Mouse (Mus musculus) G1E (cell line): ENCODE measurements around the gene Cdca3.

Source experiments
- CTCF ChIP-seq: IDR thresholded peaks from 2 replicates; pipeline ENCODE4 v1.5.1; 2012; ENCODE audit warnings: low read depth, low read length, inconsistent platforms, mixed read lengths
- GATA1 ChIP-seq: IDR thresholded peaks from 2 replicates; pipeline ENCODE4 v1.6.1; 2012; ENCODE audit warnings: borderline replicate concordance, low read length, inconsistent platforms, mixed read lengths

DNA sequence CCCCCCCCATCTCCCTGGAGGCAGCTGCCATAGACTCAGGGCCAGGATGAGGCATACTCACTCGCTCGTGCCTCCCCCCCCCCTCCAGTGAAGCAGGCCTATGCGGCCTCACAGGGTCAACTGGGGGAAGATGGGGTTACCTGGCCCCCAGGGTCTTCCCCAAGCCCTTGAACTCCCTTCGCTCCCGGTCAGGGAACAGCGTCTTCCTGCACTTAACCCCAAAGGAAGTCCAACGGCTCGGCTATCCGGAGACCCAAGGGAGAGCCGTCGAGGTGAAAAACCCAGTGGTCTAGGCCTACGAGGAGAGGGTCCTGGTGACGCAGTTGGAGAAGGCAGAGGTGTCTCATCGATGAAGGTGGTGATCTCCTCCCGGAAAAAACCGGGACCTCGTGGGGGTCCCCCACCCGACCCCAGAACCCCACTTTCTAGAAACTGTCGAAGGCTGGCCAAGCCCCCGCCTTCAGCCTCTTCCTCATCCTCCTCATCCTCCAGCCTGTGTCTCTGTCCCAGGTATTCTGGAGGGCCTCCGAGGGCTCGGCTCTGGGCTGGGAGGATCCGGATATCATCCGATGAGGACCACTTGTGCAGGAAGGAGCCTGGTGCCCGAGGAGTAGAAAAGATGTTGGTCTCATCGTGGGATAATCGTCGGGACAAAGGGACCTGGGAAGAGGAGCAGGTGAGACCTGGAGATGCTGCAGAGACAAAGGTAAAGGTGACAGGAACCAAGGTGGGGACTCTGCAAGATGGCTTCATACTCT, 29.4 kb downstream of the Cdca3 start:
- TF ChIP-seq CTCF: no peak
- no peak for TF ChIP-seq GATA1
